In the genomic region with DNA sequence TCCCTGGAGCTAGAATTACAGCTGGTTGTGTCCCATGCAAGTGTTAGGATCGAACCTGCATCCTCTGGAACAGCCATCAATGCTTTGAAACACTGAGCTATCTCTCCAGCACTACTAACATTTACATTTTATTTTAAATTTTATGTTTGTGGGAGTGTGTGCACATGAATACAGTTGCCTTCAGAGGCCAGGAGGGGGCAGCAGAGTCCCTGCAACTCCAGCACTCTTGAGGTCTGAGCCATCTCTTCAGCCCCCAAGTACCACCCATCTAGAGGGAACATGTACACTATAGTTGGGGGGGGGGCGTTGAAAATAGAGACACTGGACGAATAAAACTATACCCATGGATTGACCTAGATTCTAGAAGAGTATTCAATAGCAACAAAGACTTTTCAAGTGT, we compare ENCODE assay signal across 9 mouse cellular contexts. TPM values are rescaled to one million over a fixed set of nuclear protein-coding genes. Genes with fewer than 3 reads are reported as not detected.
DNase-seq lines count a peak whose midpoint lies in the region; ATAC-seq and TF ChIP-seq lines count a peak whose summit lies in the region.
"Had no signal": no experiment of that assay in that cellular context is flagged by ENCODE, and none has a peak within 500 bp of the region (broad histone marks: within the 10 kb centered on the region; RNA-seq: fewer than 3 reads in every experiment).

No protein-coding gene starts in this region.

- peak; percentile 73 for TF ChIP-seq CTCF in liver, postnatal 0 days (IDR thresholded peaks at IDR 0.05; ENCODE audit: low read depth)

- H3K9me3 ChIP-seq in liver, postnatal 0 days (ENCODE audit: low read length), result no peaks in the 10 kb centered on the region
- H3K9me3 ChIP-seq: embryonic facial prominence, embryonic 15.5 days; liver, embryonic 15.5 days had no signal

- TF ChIP-seq EP300 in liver, postnatal 0 days (IDR thresholded peaks at IDR 0.05; ENCODE audit: low read depth), result no peak

- no peak overlapping the region for H3K4me2 ChIP-seq in liver, postnatal 0 days (ENCODE audit: low read depth, low read length)
- H3K4me2 ChIP-seq: embryonic facial prominence, embryonic 15.5 days; liver, embryonic 15.5 days had no signal

- ATAC-seq in liver, postnatal 0 days, result no peak

- H3K4me1 ChIP-seq in liver, postnatal 0 days (ENCODE audit: insufficient read depth), result 0 out of 2 replicates have a peak, but pooled peaks cover 2% of the 10 kb centered on the region
- H3K4me1 ChIP-seq: embryonic facial prominence, embryonic 15.5 days; liver, embryonic 15.5 days had no signal

- 59% methylated on average over 3 of the region's 3 CpGs for WGBS in liver, postnatal 0 days (ENCODE audit: insufficient replicate concordance)

- no peak overlapping the region for H3K9ac ChIP-seq in liver, postnatal 0 days (replicated peaks)
- H3K9ac ChIP-seq: embryonic facial prominence, embryonic 15.5 days; liver, embryonic 15.5 days had no signal

- peak; percentile 19 for DNase-seq in layer of hippocampus, adult 11-12 months (ENCODE audit: low spot score)
- DNase-seq in layer of hippocampus, postnatal 36 days, result no peak
- peak; percentile 28 to 38 for DNase-seq in B cell, adult 2 months
- peak; percentile 55 for DNase-seq in R1 (ENCODE audit: low read depth, low spot score)
- DNase-seq in gastrocnemius, adult 8-10 months (ENCODE audit: low spot score in 2 of 2), result peak; percentile 27 to 36
- DNase-seq in liver, postnatal 0 days, result peak; percentile 67
- peak; percentile 59 for DNase-seq in thymus, postnatal 14 days

- H3K4me3 ChIP-seq in liver, postnatal 0 days (ENCODE audit: low read depth, low read length), result no peak overlapping the region
- H3K4me3 ChIP-seq: embryonic facial prominence, embryonic 15.5 days; liver, embryonic 15.5 days had no signal

- no peaks in the 10 kb centered on the region for H3K27me3 ChIP-seq in liver, postnatal 0 days (ENCODE audit: insufficient read depth, low read length)
- H3K27me3 ChIP-seq: embryonic facial prominence, embryonic 15.5 days; liver, embryonic 15.5 days had no signal

- no peaks in the 10 kb centered on the region for H3K36me3 ChIP-seq in liver, postnatal 0 days (replicated peaks; ENCODE audit: insufficient read depth, low read length)
- H3K36me3 ChIP-seq: embryonic facial prominence, embryonic 15.5 days; liver, embryonic 15.5 days had no signal

- no peak overlapping the region for H3K27ac ChIP-seq in liver, postnatal 0 days (ENCODE audit: low read depth)
- H3K27ac ChIP-seq: embryonic facial prominence, embryonic 15.5 days; liver, embryonic 15.5 days had no signal

RNA-seq across cellular contexts. Expression of a gene that starts 37.3 kb away (rescaled TPM):
- total RNA-seq in layer of hippocampus, postnatal 36 days (2021), result 1 to 10 TPM; 2.9 TPM
- 100 to 1,000 TPM; 113 to 139 (median 130) TPM for total RNA-seq in gastrocnemius, adult 8-10 months (2022)
- 0.28 and 0.30 TPM in 2 replicates for polyA plus RNA-seq in liver, postnatal 0 days (2015; fragmentation: Nextera tagmentation; extraction: Ambion mirVana)

RNA-seq across cellular contexts. Expression of a gene that starts 45.5 kb away (rescaled TPM):
- 10 to 100 TPM; 15.5 to 16.1 TPM for total RNA-seq in layer of hippocampus, postnatal 36 days (2021)
- total RNA-seq in gastrocnemius, adult 8-10 months (2022), result 10 to 100 TPM; 40.0 to 47.4 (median 44.2) TPM
- polyA plus RNA-seq in liver, postnatal 0 days (2015; fragmentation: Nextera tagmentation; extraction: Ambion mirVana), result 5.5 and 5.8 TPM in 2 replicates

Comparison
In these comparisons a context has a peak if more than half of its experiments do, and no peak if none do; other contexts are left out.
1. DNase-seq: peak in layer of hippocampus, adult 11-12 months (single experiment), B cell, adult 2 months (2 of 2), R1 (single experiment), gastrocnemius, adult 8-10 months (2 of 2), liver, postnatal 0 days (single experiment) and thymus, postnatal 14 days (single experiment); none in layer of hippocampus, postnatal 36 days (0 of 2).
2. RNA of a gene that starts 37.3 kb away (total RNA-seq): 113 to 139 TPM in gastrocnemius, adult 8-10 months; 2.9 TPM in layer of hippocampus, postnatal 36 days; every median in the first group is over 10 times any median in the second.